Mouse (Mus musculus) ovary, postnatal 10 days (tissue): ENCODE measurements around the gene Cd69.

ENCODE experiments used
- DNase-seq: peaks from one replicate; pipeline ENCODE4 v3.0.0; 2022; ENCODE audit warnings: low spot score

Gene Cd69

GRCm38 (mm10) chr6:129275220-129275619 lies at the start of gene Cd69:
TSS of gene Cd69 (minus strand) at chr6:129275436.
- no peak for DNase-seq

- DNase-seq = no peak
These were observed 44.1 kb upstream of the Cd69 start for GRCm38 (mm10) chr6:129319331-129319730.

- DNase-seq = no peak
These were observed 43.2 kb upstream of the Cd69 start for GRCm38 (mm10) chr6:129318395-129318794.

GRCm38 (mm10) chr6:129316463-129316862 lies 41.2 kb upstream of the Cd69 start:
- no peak for DNase-seq

- DNase-seq = no peak
These were observed 40.5 kb upstream of the Cd69 start for GRCm38 (mm10) chr6:129315698-129316097.

GRCm38 (mm10) chr6:129314655-129315168 lies 39.5 kb upstream of the Cd69 start:
- no peak for DNase-seq

- DNase-seq = no peak
These were observed 37.3 kb upstream of the Cd69 start for GRCm38 (mm10) chr6:129312499-129312898.

- DNase-seq = no peak
These were observed 28.9 kb upstream of the Cd69 start for GRCm38 (mm10) chr6:129304180-129304579.

GRCm38 (mm10) chr6:129288708-129289107 lies 13.5 kb upstream of the Cd69 start:
- no peak for DNase-seq

GRCm38 (mm10) chr6:129284384-129285104 lies 9.3 kb upstream of the Cd69 start:
- DNase-seq = no peak

GRCm38 (mm10) chr6:129283271-129283670 lies 8.0 kb upstream of the Cd69 start:
- DNase-seq = no peak

- DNase-seq = no peak
These were observed 1.2 kb upstream of the Cd69 start for GRCm38 (mm10) chr6:129276483-129276882.

- DNase-seq = no peak
These were observed 478 bp upstream of the Cd69 start for GRCm38 (mm10) chr6:129275624-129276203.

GRCm38 (mm10) chr6:129274476-129274875 lies 760 bp downstream of the Cd69 start:
- no peak for DNase-seq

GRCm38 (mm10) chr6:129273662-129274061 lies 1.6 kb downstream of the Cd69 start:
- DNase-seq = no peak

GRCm38 (mm10) chr6:129266438-129267022 lies 8.7 kb downstream of the Cd69 start:
- DNase-seq = no peak

GRCm38 (mm10) chr6:129265821-129266220 lies 9.4 kb downstream of the Cd69 start:
- no peak for DNase-seq

GRCm38 (mm10) chr6:129260940-129261339 lies 14.3 kb downstream of the Cd69 start:
- DNase-seq = no peak

- no peak for DNase-seq
These were observed 15.2 kb downstream of the Cd69 start for GRCm38 (mm10) chr6:129260034-129260433.

GRCm38 (mm10) chr6:129256018-129256417 lies 19.2 kb downstream of the Cd69 start:
- DNase-seq = no peak

GRCm38 (mm10) chr6:129254949-129255602 lies 20.2 kb downstream of the Cd69 start:
- DNase-seq = no peak

- no peak for DNase-seq
These were observed 20.9 kb downstream of the Cd69 start for GRCm38 (mm10) chr6:129254314-129254713.

GRCm38 (mm10) chr6:129248243-129248642 lies 27.0 kb downstream of the Cd69 start:
- no peak for DNase-seq
